Mouse (Mus musculus): ENCODE measurements around the gene Tbc1d9b.

DNA sequence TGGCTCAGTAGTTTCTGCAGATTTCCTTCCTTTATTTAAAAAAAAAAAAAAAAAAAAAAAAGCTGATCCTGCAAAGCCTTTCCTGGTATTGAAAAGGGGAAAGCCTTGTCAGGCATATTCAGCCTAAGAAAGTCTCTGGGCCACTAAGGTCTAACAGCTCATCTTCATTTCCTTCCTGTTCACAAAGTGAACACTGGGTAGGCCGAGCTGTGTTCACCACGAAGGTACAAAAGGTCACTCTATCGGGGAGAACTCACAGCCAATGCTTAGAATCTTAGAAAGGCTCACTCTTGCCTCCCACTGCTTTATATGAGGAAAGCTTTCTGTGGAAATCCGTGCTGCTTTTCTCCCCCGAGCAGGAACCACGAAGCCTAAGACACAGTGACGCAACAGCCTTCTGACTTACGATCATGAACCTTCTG lies 22.4 kb upstream of the Tbc1d9b start:
- TF ChIP-seq EP300 (IDR thresholded peaks at IDR 0.05; ENCODE audit: low read depth): no peak
- TF ChIP-seq CTCF (IDR thresholded peaks at IDR 0.05; ENCODE audit: low read depth): no peak
